Mouse (Mus musculus) right cerebral cortex, adult 18-20 months (tissue): ENCODE results near the gene Tpo.

Experiments
- DNase-seq: peaks from one replicate; pipeline ENCODE4 v3.0.0; 2022; ENCODE audit warnings: mixed read lengths

Gene Tpo

GRCm38 (mm10) chr12:30008741-30009140 is 123.7 kb downstream of the Tpo start:
- DNase-seq, result no peak

GRCm38 (mm10) chr12:30006586-30006985 is 125.8 kb downstream of the Tpo start:
- no peak for DNase-seq
